Mouse (Mus musculus) thymus, postnatal 4 days (tissue): ENCODE data around the gene Gm29554.
"Not testable (repeated sequence)": the region's sequence is repeated elsewhere in the genome, so short reads cannot be mapped to it uniquely, and the experiment has no call there.

Source experiments
- DNase-seq: peaks from one replicate; pipeline ENCODE4 v3.0.0; 2021

Gene Gm29554

DNA sequence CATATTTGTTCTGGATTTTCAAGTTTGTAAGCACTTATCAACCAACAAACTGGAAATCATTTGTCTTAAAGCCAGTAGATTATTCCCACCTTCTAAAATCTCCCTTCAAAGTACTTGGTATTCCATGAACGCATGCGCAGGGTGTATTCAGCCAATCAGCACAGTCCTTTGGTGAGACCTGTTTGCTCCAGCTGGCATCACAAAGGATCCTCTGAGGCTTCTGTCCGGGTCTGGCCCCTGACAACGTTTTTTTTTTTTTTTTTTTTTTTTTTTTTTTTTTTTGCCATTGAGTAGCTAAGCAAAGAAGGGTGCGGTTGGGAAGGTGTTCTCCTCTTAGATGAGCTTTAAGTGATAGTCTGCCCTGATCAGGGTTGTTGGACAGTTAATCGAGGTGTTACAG lies at the start of gene Gm29554:
Gene Gm29554 (plus strand): TSS at position 301 of the 400 bp plus-strand sequence.
- DNase-seq = not testable (repeated sequence)
